ENCODE assay signal across 9 mouse cellular contexts in the genomic region with DNA sequence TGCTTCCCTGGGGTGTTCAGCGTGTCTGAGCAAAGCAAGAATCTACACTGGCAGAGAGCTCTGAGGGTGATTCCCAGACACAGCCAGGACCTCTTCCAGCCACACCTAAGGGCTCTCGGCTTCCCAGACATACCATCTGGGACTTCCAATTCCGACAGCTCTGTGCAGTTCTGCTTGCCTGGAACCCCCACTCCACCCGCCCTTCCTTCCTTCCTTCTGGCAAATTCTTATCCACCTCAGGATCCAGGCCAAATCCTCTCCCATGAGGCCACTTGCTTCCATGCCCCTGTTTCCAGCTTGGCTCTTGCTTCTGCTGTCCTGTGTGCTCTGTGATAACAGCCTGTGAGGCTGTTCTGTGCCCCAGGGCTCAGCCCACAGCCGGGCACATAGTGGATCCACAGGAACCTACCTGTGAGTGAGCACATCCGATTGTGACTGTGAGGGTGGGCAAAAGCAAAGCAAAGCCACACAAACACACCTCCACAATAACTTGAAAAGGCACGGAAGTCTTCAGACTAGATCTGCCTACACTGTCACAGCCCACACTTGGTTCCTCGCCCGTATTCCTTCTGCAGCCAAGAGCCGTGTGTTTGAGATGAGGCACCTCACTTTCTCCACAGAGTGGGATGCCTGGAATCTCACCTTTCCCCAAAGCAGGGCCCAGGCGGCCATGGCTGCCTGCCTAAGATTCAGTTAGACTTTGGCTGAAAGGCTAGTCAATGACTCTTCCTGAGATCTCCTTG. TPM values are rescaled to one million over a fixed set of nuclear protein-coding genes. Genes with fewer than 3 reads are reported as not detected.
DNase-seq lines count a peak whose midpoint lies in the region; ATAC-seq lines count a peak whose summit lies in the region.
"Had no signal": no experiment of that assay in that cellular context is flagged by ENCODE, and none has a peak within 500 bp of the region (broad histone marks: within the 10 kb centered on the region; RNA-seq: fewer than 3 reads in every experiment).

No protein-coding gene starts in this region.

- no peaks in the 10 kb centered on the region for H3K4me1 ChIP-seq in midbrain, embryonic 13.5 days (replicated peaks)

- no peak overlapping the region for H3K4me2 ChIP-seq in midbrain, embryonic 13.5 days (replicated peaks)

- no peak overlapping the region for H3K27ac ChIP-seq in midbrain, embryonic 13.5 days

- no peak overlapping the region for H3K4me3 ChIP-seq in midbrain, embryonic 13.5 days (replicated peaks)
- H3K4me3 ChIP-seq: myocyte had no signal

- intact Hi-C loops in heart, postnatal 36 days (cut with DNase I), result loop anchor here (2.0 to 5.0 kb wide), 4 partner anchors 17 to 145 kb away; a partner anchor contains a TSS

- no peaks in the 10 kb centered on the region for H3K36me3 ChIP-seq in midbrain, embryonic 13.5 days

- no peaks in the 10 kb centered on the region for H3K9me3 ChIP-seq in midbrain, embryonic 13.5 days

- no peak overlapping the region for H3K9ac ChIP-seq in midbrain, embryonic 13.5 days (replicated peaks)

- no peaks in the 10 kb centered on the region for H3K27me3 ChIP-seq in midbrain, embryonic 13.5 days

- WGBS in midbrain, embryonic 13.5 days, result 87% methylated on average over 11 of the region's 11 CpGs

- peak; percentile 61 for DNase-seq in adrenal gland, adult 2 months
- no peak for DNase-seq in adrenal gland, adult 18-20 months (ENCODE audit: low spot score in 2 of 2)
- DNase-seq in lung, postnatal 10 days, result peak; percentile 49
- DNase-seq in lung, postnatal 25 days (ENCODE audit: low spot score), result no peak
- DNase-seq in heart, postnatal 36 days, result peak; percentile 66 to 71
- peak; percentile 29 for DNase-seq in right cerebral cortex, postnatal 4 days
- no peak for DNase-seq in spleen, postnatal 4 days (ENCODE audit: low spot score in 2 of 2)

- ATAC-seq in midbrain, embryonic 13.5 days, result no peak

RNA-seq across cellular contexts. Expression of a gene that starts 43.9 kb away (rescaled TPM):
- total RNA-seq in adrenal gland, adult 2 months (2021), result 10 to 100 TPM; 18.5 to 33.4 TPM
- 32.7 and 36.2 TPM in 2 replicates for polyA plus RNA-seq in adrenal gland, adult 2 months (2012; rRNA removed)
- 10 to 100 TPM; 16.7 to 53.8 TPM for total RNA-seq in adrenal gland, adult 18-20 months (2021)
- 100 to 1,000 TPM in 1 of 2 experiments, 10 to 100 TPM in 1; 91.2 to 101 TPM for total RNA-seq in heart, postnatal 36 days (2021)
- polyA plus RNA-seq in midbrain, embryonic 13.5 days (2015; fragmentation: Nextera tagmentation; extraction: Ambion mirVana), result 1.2 and 1.5 TPM in 2 replicates

Comparison
In these comparisons a context has a peak if more than half of its experiments do, and no peak if none do; other contexts are left out.
1. DNase-seq: peak in adrenal gland, adult 2 months (single experiment), lung, postnatal 10 days (single experiment), heart, postnatal 36 days (2 of 2) and right cerebral cortex, postnatal 4 days (single experiment); none in adrenal gland, adult 18-20 months (0 of 2), lung, postnatal 25 days (single experiment) and spleen, postnatal 4 days (0 of 2).